Mouse (Mus musculus) frontal cortex, postnatal 36 days (tissue): ENCODE results near the gene Wwc1.

Experiments
- DNase-seq, 2 experiments: peaks; one replicate each; pipeline ENCODE4 v3.0.0; 2022; ENCODE audit warnings: low spot score in 2 of 2

The Wwc1 gene

DNA sequence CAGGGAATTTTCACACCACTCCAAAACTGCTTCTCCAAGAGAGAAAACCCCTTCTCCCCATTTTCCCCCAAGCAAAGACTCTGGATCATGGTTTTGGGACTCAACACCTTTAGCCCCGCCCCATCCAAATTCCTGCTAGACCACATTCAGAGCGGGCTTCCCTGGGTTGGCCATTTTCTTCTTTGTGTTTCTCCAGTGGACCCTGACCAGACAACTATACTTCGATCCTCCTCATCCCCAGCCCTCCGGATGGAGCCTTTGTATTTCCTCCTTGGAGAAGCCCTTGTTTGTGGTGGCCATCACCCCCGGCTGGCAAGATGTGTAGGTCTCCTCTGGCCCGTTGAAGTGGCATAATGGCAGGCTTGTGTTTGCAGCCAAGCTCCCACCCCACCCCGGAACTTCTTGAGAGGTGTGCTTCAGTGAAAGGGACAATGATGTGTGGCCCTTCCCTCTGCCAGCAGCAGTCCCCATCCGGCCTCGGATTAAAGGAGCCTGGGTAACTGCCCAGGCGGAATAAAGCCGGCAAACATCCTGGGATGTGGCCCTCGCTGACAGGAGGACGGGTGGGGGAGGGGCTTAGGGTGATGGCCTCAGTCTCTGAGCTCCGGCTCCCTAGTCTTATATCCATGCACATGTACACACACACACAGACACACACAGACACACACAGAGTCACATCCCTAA is 46.8 kb downstream of the Wwc1 start:
- peak in 1 of 2 experiments; percentile 43 for DNase-seq

- no peak for DNase-seq
These were observed 48.0 kb downstream of the Wwc1 start for GRCm38 (mm10) chr11:35932121-35932885.

GRCm38 (mm10) chr11:35930511-35931060 is 49.7 kb downstream of the Wwc1 start:
- DNase-seq: no peak

DNA sequence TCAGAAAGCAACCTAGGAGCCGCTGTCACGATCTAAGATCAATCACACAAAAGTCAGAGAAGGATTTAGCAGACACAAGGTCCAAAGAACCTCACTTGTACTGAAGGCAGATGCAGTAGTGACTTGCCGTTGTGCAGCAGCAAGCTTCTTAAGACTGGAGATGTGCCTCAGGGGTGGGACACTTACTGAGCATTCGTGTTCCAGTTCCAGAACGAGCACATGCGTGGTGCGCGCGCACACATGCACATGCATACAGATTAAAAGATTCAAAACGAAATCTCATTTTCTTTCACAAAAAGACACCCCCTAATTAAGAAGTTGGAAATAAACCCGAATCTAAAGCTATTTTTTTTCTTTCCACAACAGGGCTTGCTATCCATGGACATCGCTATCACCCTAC is 51.9 kb downstream of the Wwc1 start:
- no peak for DNase-seq

GRCm38 (mm10) chr11:35927309-35927708 is 53.0 kb downstream of the Wwc1 start:
- peak; percentile 58 to 81 for DNase-seq

- no peak for DNase-seq
These were observed 54.7 kb downstream of the Wwc1 start for GRCm38 (mm10) chr11:35925592-35925991.

DNA sequence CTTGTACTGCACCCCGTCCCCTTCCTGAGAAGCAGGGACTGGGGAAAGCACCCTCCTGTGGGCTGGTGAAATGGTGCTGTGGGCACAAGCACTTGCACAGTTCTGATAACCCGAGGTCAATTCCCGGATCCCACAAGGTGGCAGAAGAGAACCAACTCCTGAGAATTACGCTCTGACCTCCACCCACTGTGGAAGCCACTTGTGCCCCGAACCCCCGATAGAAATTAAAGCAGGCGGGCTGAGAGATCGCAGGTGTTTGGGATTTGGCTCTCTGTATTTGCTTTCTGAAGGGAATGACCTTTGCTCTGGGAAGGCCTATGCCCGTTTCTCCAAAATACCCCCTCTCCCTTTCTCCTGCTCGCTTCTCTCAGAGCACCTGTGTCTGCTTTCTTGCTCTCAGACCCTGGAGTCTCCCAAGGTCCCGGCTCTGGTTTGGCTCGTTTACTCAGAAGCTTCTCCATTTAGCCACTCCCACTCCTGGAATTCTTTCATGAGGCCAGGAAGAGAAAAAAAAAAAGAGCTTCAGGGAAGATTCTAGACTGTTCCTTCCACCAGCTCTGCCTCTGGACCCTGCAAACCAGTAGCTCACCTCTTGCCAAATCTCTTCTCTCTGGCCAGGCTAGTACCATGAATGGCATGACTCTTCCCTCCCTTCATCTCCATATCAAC is 58.0 kb downstream of the Wwc1 start:
- DNase-seq: no peak

DNA sequence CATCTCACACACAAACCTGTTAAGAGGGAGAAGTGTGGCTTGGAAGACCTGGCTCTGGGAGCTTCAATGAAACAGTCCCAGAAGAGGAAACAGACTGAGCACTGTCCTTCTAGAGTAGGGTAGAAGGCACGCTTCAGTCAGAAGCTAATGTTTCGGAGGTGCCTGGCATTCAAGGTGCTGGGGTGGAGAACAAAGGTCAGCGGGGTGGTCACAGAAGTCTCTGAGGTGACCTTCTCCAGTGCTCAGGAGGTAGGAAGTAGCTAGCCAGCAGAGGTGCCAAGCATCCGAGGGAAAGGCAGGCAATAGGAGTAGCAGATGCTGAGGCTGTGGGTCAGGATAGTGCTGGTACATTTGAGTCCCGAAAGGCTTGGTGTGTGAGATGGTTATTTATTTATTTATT is 59.6 kb downstream of the Wwc1 start:
- no peak for DNase-seq

- DNase-seq: no peak
These were observed 60.3 kb downstream of the Wwc1 start for GRCm38 (mm10) chr11:35919856-35920503.

DNA sequence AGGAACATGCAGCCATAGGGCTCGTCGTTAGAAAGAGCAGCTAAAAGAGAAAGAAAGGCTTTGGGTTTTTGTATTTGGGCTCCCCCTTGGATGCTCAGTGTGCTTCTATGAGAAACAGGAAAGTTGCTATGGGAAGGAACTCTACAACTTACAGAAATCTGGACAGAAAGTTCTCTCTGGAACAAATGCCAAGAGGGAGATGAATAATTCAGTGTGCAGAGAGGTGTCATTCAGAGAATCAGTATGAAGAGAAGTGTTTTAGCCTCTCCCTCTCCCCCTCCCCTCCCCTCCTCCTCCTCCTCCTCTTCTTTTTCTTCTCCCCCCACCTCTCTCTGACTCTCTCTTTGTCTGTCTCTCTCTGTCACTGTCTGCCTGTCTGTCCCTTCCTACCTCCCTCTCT is 60.9 kb downstream of the Wwc1 start:
- DNase-seq: no peak

GRCm38 (mm10) chr11:35916466-35917185 is 63.7 kb downstream of the Wwc1 start:
- DNase-seq: no peak

DNA sequence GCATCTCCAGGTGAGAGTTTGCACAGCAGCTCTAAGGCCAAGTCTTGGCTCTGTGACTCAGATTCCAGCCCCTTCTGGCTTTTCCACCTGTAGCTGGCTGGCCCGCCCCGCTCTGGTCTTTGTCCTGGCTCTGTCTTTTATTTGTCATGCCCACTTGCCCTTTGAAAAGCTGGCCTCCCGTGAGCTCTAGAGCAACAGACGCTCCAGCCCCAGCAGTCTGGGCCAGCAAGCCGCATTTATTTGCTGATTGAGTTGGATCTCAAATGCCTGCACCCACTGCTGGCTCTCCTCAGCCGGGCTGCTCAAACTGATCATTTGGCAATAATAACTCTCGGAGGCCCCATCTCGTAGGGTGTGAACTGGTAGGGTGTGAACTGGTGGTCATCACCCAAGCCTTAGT is 64.8 kb downstream of the Wwc1 start:
- no peak for DNase-seq

GRCm38 (mm10) chr11:35913418-35914044 is 66.8 kb downstream of the Wwc1 start:
- no peak for DNase-seq

GRCm38 (mm10) chr11:35904955-35905550 is 75.3 kb downstream of the Wwc1 start:
- no peak for DNase-seq

DNA sequence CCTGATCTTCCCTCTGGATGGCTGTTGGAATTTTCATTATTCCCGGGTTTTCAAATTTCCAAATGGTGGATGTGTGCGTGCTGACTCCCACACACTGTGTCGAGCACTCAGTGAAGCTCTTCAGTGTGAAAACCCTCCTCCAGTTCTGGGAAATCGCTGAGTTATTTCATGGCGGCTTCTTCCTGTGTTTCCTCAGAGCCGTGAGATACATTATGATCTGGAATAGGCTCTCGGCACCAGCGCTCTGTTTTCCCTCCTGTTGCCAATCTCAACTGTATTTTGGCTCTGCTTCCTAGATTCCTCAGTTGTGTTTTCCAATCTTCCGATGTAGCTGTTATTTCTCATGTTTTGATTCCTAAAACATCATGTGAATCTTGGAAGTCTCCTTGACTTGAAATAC is 77.2 kb downstream of the Wwc1 start:
- peak; percentile 51 to 73 for DNase-seq

DNA sequence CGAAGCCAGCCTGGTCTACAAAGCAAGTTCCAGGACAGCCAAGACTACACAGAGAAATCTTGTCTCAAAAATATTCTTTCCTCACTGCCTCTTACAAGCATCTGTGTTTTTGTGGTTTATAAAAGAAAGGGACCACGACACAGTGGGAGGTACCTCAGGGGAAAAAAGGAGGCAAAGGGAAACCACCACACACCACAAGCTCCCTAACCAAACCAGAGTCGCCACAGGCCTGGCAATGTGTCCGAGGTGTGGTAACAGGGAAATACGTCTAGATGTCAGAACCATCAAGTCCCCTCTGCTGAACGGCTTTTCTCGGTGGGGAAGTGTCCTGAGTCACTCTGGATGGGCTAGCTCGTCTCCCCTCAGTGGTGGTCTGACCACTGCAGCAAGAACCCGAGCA is 80.4 kb downstream of the Wwc1 start:
- no peak for DNase-seq

DNA sequence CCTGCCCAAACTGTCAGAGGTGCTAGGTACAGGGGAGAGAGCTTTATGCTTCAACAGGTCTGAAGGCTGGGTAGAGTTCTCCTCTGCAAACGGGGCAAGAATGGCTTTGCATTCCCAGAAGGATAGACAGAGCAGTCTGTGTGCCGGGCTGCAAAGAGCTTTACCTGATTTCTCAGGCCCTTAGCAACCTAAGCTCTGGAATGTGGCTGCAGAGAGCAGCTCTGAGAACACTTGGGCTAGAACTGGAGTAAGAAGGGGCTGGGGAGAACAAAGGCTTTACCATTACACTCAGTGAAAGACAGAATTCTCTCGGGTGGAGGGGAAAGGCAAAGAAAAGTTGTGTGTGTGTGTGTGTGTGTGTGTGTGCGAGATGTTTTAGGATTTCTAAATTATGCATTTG is 86.9 kb downstream of the Wwc1 start:
- DNase-seq: no peak

GRCm38 (mm10) chr11:35893018-35893421 is 87.3 kb downstream of the Wwc1 start:
- peak; percentile 41 to 64 for DNase-seq

DNA sequence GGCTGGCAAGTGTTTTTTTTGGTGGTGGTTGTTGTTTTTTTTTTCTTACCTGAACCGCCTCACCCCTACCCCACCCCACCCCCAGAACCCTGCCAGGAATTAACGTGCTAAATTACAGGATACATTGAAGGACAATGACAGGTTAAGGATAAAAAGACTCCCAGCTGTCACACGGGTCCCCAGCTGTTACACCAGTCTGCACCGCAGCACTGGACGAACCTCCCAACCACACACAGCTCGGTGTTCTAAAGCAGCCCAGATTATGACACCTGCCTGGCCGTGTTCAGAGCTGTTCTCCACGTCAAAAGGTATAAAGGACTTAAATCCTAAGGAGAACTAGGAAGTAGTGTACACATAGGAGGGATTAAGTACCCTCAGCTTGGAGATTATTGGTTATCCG is 88.0 kb downstream of the Wwc1 start:
- no peak for DNase-seq

GRCm38 (mm10) chr11:35888790-35889189 is 91.5 kb downstream of the Wwc1 start:
- no peak for DNase-seq
